Mouse (Mus musculus): Measurements from ENCODE around the gene Pef1. TPM values are rescaled to one million over a fixed set of nuclear protein-coding genes. Genes with fewer than 3 reads are reported as not detected.

Pef1 gene
- polyA plus RNA-seq, 1 experiment: 55.6 TPM

GRCm38 (mm10) chr4:130174335-130175031 lies 72.1 kb downstream of the Pef1 start:
- TF ChIP-seq CTCF (IDR thresholded peaks at IDR 0.05; ENCODE audit: control insufficient read depth, insufficient read depth, insufficient replicate concordance, low read depth, low read length) (no peak), POLR2A (IDR thresholded peaks at IDR 0.05; ENCODE audit: control insufficient read depth, low read depth, low read length) (0 out of 2 replicates have a peak, but pooled peaks have one; percentile 9)
- Histone ChIP-seq H3K4me3 (ENCODE audit: control insufficient read depth, low read depth, low read length) (peak overlapping the region; percentile 52), H3K36me3 (ENCODE audit: control insufficient read depth, insufficient read depth, low read length) (no peaks in the 10 kb centered on the region), H3K27me3 (ENCODE audit: control insufficient read depth, insufficient read depth, low read length) (no peaks in the 10 kb centered on the region), H3K4me1 (ENCODE audit: control insufficient read depth, insufficient read depth, low read length) (peaks cover 16% of the 10 kb centered on the region), H3K27ac (ENCODE audit: control insufficient read depth, insufficient read depth, low read depth, low read length) (no peak overlapping the region)

GRCm38 (mm10) chr4:130175072-130175711 lies 72.8 kb downstream of the Pef1 start, which contains the start of gene Tinagl1:
TSS of gene Tinagl1 (minus strand) at chr4:130175122.
- peaks cover 20% of the 10 kb centered on the region for H3K4me1 ChIP-seq (ENCODE audit: control insufficient read depth, insufficient read depth, low read length)
- no peaks in the 10 kb centered on the region for H3K27me3 ChIP-seq (ENCODE audit: control insufficient read depth, insufficient read depth, low read length)
- no peak within 1 kb of the TSS for H3K27ac ChIP-seq (ENCODE audit: control insufficient read depth, insufficient read depth, low read depth, low read length)

GRCm38 (mm10) chr4:130176156-130176720 lies 73.9 kb downstream of the Pef1 start:
- no peaks in the 10 kb centered on the region for H3K36me3 ChIP-seq (ENCODE audit: control insufficient read depth, insufficient read depth, low read length)
- H3K27ac ChIP-seq (ENCODE audit: control insufficient read depth, insufficient read depth, low read depth, low read length): no peak overlapping the region
- peaks cover 21% of the 10 kb centered on the region for H3K4me1 ChIP-seq (ENCODE audit: control insufficient read depth, insufficient read depth, low read length)
- no peaks in the 10 kb centered on the region for H3K27me3 ChIP-seq (ENCODE audit: control insufficient read depth, insufficient read depth, low read length)
- TF ChIP-seq POLR2A (IDR thresholded peaks at IDR 0.05; ENCODE audit: control insufficient read depth, low read depth, low read length) (no peak), CTCF (IDR thresholded peaks at IDR 0.05; ENCODE audit: control insufficient read depth, insufficient read depth, insufficient replicate concordance, low read depth, low read length) (no peak)
- no peak overlapping the region for H3K4me3 ChIP-seq (ENCODE audit: control insufficient read depth, low read depth, low read length)

More at GRCm38 (mm10) chr4:130175072-130175711, 72.8 kb downstream of the Pef1 start, which contains the start of gene Tinagl1:
- TF ChIP-seq CTCF (IDR thresholded peaks at IDR 0.05; ENCODE audit: control insufficient read depth, insufficient read depth, insufficient replicate concordance, low read depth, low read length) (no peak), POLR2A (IDR thresholded peaks at IDR 0.05; ENCODE audit: control insufficient read depth, low read depth, low read length) (no peak)
- Histone ChIP-seq H3K36me3 (ENCODE audit: control insufficient read depth, insufficient read depth, low read length) (no peaks in the 10 kb centered on the region), H3K4me3 (ENCODE audit: control insufficient read depth, low read depth, low read length) (peak within 1 kb of the TSS; percentile 52)

GRCm38 (mm10) chr4:130177087-130177486 lies 74.7 kb downstream of the Pef1 start:
- TF ChIP-seq CTCF (IDR thresholded peaks at IDR 0.05; ENCODE audit: control insufficient read depth, insufficient read depth, insufficient replicate concordance, low read depth, low read length): no peak
- no peak for TF ChIP-seq POLR2A (IDR thresholded peaks at IDR 0.05; ENCODE audit: control insufficient read depth, low read depth, low read length)
- Histone ChIP-seq H3K4me3 (ENCODE audit: control insufficient read depth, low read depth, low read length) (no peak overlapping the region), H3K27ac (ENCODE audit: control insufficient read depth, insufficient read depth, low read depth, low read length) (no peak overlapping the region), H3K27me3 (ENCODE audit: control insufficient read depth, insufficient read depth, low read length) (no peaks in the 10 kb centered on the region), H3K36me3 (ENCODE audit: control insufficient read depth, insufficient read depth, low read length) (no peaks in the 10 kb centered on the region), H3K4me1 (ENCODE audit: control insufficient read depth, insufficient read depth, low read length) (peaks cover 21% of the 10 kb centered on the region)

GRCm38 (mm10) chr4:130177536-130177935 lies 75.2 kb downstream of the Pef1 start:
- TF ChIP-seq POLR2A (IDR thresholded peaks at IDR 0.05; ENCODE audit: control insufficient read depth, low read depth, low read length) (no peak), CTCF (IDR thresholded peaks at IDR 0.05; ENCODE audit: control insufficient read depth, insufficient read depth, insufficient replicate concordance, low read depth, low read length) (no peak)
- Histone ChIP-seq H3K4me3 (ENCODE audit: control insufficient read depth, low read depth, low read length) (no peak overlapping the region), H3K27ac (ENCODE audit: control insufficient read depth, insufficient read depth, low read depth, low read length) (no peak overlapping the region), H3K27me3 (ENCODE audit: control insufficient read depth, insufficient read depth, low read length) (no peaks in the 10 kb centered on the region), H3K36me3 (ENCODE audit: control insufficient read depth, insufficient read depth, low read length) (no peaks in the 10 kb centered on the region), H3K4me1 (ENCODE audit: control insufficient read depth, insufficient read depth, low read length) (peaks cover 21% of the 10 kb centered on the region)

Other genes starting within 250 kb of the Pef1 start
- 5.1 and 5.4 TPM in 2 replicates for gene Spocd1, start 173.3 kb upstream of the Pef1 start, polyA plus RNA-seq (2012; rRNA removed)
- gene Adgrb2, start 117.7 kb upstream of the Pef1 start, polyA plus RNA-seq (2012; rRNA removed): 1.2 and 1.6 TPM in 2 replicates
- 111 and 116 TPM in 2 replicates for gene Col16a1, start 54.7 kb upstream of the Pef1 start, polyA plus RNA-seq (2012; rRNA removed)
- 0.07 and 0.28 TPM in 2 replicates for gene Hcrtr1, start 36.8 kb downstream of the Pef1 start, polyA plus RNA-seq (2012; rRNA removed)
- gene Tinagl1, start 72.6 kb downstream of the Pef1 start, polyA plus RNA-seq (2012; rRNA removed): 2.9 and 7.8 TPM in 2 replicates
- 0.05 TPM in 1 of 2 replicates, not detected in the other for gene Gm853, start 119.8 kb downstream of the Pef1 start, polyA plus RNA-seq (2012; rRNA removed)
- gene Serinc2, start 176.6 kb downstream of the Pef1 start, polyA plus RNA-seq (2012; rRNA removed): 23.7 and 24.1 TPM in 2 replicates
- gene Fabp3, start 206.0 kb downstream of the Pef1 start, polyA plus RNA-seq (2012; rRNA removed): 127 and 192 TPM in 2 replicates
- gene Gm10570, start 206.1 kb downstream of the Pef1 start, polyA plus RNA-seq (2012; rRNA removed): not detected in 2 replicates

Measured in testis, adult 2 months (tissue).